Mouse (Mus musculus) ES-Bruce4 (cell line): Measurements from ENCODE around the gene Maged1.

ENCODE experiments used
- CTCF ChIP-seq: IDR thresholded peaks from one replicate; pipeline ENCODE4 v1.8.1; 2011; ENCODE audit warnings: low read depth, low read length
- POLR2A ChIP-seq: IDR thresholded peaks from one replicate; pipeline ENCODE4 v1.8.1; 2011; ENCODE audit warnings: low read length; ENCODE audit not compliant: insufficient read depth

DNA sequence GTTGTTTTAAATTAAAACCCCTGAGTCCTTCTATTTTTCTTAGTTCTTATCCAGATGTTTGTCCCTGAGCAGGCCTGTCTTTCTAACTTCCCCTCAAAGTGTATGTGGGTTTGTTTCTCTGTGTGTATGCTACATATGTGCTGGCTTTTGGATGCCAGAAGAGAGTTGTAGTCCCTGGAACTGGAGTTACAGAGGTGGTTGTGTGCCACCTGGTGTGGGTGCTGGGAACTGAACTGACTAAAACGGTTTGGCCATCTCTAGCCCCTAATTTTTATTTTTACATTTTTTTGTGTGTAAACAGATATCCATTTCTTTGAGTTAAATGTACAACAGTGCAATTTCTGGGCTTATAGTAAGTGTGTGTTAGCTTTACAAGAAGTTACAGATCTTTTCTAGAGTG, 3.0 kb upstream of the Maged1 start:
- no peak for TF ChIP-seq CTCF
- no peak for TF ChIP-seq POLR2A
